Mouse (Mus musculus): Measurements from ENCODE around the gene Rars.
"Not testable (repeated sequence)": the region's sequence is repeated elsewhere in the genome, so short reads cannot be mapped to it uniquely, and the experiment has no call there.

The Rars gene

DNA sequence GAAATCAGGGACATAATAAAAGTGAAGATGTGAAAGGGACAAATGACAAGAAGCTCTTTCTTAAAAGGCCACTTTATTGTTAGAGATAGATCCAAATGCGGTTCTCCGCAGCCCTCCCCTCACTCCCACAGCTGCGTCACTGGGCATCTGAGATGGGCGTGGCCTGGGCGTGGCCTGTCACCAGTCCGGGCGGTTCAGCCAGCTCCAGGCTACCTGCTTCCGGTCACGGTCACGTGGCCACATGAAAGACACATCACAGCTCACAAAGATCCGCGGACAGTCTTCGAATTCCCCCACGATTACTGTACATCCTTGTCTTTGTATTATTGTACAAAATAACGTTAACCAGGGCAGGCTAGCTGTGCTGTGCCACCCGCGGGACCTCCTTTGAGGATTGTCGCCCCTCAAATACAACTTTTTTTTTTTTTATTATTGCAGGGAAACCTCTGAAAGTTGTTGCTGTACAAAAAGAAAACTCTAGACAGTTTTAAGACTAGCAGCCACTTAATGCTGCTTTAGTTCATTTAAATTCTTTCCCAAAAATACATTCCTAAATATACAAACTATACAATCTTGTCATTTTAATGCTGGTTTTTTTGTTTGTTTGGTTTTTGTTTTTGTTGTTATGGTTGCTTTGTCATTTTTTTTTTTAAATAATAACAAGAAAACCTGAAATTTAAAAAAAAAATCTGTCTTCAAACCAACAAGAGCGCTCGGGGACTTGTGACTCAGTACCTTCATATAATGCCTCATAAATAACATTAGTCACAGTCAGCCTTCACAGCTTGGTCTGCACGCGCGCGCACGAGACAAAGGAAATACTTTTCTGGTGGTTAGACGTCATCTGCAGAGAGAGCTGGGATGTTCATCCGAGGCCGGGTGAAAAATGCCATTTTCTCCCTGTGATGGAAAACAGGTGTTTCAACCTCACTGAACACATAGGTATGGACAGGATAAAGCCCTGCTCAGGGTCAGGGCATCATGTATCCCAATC is 4.3 kb upstream of the Rars start:
- DNase-seq (ENCODE audit: low spot score): peak; percentile 47

GRCm38 (mm10) chr11:35837156-35838126 is 3.1 kb upstream of the Rars start:
- no peak for DNase-seq (ENCODE audit: low spot score)

DNA sequence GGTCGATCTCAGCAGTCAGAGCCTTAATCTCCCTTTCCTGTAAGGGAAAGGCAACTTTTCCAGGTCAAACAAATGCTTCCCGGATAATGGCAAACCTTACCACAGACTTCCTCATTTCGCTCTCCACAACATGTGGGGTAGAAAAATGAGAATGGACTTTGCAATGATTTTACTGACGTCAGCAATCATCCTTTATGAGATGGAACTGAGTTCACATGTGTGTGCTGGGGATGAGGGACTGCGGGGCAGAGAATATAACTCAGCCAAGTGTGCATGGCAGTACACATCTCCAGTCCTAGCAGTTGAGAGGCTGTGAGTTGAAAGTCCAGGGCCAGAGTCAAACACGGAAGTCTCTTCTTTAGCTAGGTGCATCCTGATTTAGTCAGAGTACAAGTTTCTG is 1.0 kb downstream of the Rars start:
- no peak for DNase-seq (ENCODE audit: low spot score)

- no peak for DNase-seq (ENCODE audit: low spot score)
Observed at GRCm38 (mm10) chr11:35832139-35832538, 2.2 kb downstream of the Rars start.

- DNase-seq (ENCODE audit: low spot score): no peak
Observed at GRCm38 (mm10) chr11:35827714-35828113, 6.6 kb downstream of the Rars start.

DNA sequence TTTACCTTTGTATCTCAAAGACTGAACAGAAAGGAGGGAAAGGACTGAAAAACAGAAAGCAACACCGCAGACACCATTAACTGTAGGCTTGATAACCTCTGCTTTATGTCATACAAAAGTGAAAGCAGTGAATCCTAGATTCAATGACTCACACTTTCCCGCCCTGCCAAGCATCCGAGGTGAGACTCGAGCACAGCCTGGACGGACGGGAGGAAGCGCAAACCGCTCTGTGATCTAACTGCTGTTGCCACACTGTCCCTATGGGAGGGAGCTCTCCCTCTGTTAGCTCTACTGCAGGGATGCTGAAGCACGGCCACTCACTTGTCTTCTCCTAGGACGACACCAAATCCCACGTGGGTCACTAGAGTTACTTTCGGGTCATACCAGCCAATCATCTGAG is 18.0 kb downstream of the Rars start:
- no peak for DNase-seq (ENCODE audit: low spot score)

GRCm38 (mm10) chr11:35811458-35811857 is 22.8 kb downstream of the Rars start:
- DNase-seq (ENCODE audit: low spot score): no peak

GRCm38 (mm10) chr11:35801332-35801731 is 33.0 kb downstream of the Rars start:
- DNase-seq (ENCODE audit: low spot score): no peak

- no peak for DNase-seq (ENCODE audit: low spot score)
Observed at GRCm38 (mm10) chr11:35798874-35799273, 35.4 kb downstream of the Rars start, which contains the start of gene Fbll1. Fbll1 (minus strand) TSS chr11:35798884.

DNA sequence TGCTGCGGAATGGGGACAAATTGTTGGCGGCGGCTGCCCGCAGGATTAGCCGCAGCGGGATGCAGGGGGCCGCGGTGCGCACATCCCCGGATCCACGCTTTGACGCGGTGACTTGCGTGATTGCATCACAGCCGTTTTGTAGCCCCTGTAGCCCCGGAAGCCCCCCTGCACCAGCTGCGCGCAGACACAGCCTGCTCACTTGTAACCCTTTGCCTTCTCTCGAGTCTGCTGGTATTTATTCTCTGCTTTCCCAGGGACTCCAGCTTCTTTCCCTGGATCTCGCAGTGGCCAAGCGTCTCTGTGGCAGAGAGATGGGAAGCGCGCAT is 35.8 kb downstream of the Rars start:
- DNase-seq (ENCODE audit: low spot score): no peak

- DNase-seq (ENCODE audit: low spot score): no peak
Observed at GRCm38 (mm10) chr11:35797751-35798494, 36.4 kb downstream of the Rars start.

DNA sequence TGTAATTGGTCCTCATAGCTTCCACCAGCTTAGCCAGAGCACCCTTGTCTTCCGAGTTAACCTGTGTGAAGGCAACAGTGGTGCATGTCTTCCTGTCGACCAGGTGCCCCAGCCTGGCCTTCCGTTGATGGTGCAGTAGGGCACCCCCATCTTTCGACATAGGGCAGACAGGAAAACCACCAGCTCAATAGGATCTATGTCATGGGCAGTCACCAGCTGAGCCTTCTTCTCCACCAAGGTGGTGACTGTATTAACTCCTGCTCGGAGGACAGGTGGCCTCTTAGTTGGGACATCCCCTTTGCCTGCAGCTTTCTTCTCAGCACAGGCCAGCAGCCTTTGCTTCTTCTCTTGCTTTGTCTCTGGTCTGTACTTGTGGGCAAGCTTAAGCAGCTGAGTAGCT is 41.5 kb downstream of the Rars start:
- not testable (repeated sequence) for DNase-seq (ENCODE audit: low spot score)

- no peak for DNase-seq (ENCODE audit: low spot score)
Observed at GRCm38 (mm10) chr11:35788443-35788842, 45.9 kb downstream of the Rars start.

DNA sequence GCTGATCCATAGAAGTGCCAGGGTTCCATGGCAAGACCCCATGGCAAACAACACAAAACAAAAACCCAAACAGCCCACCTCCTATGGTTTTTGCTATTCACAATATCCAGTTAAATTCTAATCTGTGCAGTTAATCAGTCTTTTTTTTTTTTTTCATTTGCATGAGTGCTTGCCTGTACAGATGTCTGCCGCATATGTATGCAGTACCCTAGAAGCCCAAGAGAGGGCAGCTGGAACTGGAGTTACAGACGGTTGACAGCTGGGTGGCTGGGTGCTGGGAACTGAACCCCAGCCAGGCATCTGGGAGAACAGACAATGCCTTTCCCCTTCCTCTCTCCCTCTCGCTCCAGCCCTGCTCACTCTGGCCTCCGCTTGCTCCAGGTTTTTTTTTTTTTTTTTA is 49.8 kb downstream of the Rars start:
- DNase-seq (ENCODE audit: low spot score): no peak

DNA sequence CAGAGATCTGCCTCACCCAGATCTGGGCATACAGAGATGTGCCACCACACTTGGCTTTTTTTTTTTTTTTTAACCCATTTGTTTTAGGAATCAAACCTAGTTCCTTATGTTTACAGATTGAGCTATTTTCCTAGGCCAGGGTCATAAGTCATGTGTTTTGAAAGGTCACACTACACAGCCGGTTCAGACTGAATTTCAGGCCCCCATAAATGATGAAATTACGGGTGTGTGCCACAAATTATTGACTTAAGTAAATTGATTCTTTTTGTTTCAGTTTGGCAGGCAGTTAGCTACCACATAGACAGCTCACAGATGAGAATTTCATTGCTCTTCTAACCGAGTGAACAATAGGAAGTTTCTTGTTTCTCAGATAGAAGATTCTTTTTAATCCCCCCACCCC is 50.3 kb downstream of the Rars start:
- DNase-seq (ENCODE audit: low spot score): no peak

DNA sequence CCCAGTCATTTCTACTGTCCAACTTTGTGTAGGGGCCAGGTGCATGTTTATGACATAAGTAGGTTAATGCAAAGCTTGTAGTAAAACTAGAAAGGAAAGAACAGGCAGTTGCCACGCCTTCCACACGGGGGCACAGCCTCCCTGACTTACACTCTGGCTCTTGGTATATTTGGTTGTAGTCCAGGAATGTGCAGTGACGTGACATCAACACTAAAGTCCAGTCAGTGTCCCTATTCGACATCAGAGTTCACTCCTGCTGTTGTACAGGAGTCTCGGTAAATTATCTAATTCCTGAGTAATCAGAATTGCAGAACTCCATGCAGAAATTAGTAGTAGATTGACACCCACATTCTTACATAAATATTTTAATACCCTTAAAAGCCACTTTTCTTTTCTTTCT is 51.3 kb downstream of the Rars start:
- no peak for DNase-seq (ENCODE audit: low spot score)

DNA sequence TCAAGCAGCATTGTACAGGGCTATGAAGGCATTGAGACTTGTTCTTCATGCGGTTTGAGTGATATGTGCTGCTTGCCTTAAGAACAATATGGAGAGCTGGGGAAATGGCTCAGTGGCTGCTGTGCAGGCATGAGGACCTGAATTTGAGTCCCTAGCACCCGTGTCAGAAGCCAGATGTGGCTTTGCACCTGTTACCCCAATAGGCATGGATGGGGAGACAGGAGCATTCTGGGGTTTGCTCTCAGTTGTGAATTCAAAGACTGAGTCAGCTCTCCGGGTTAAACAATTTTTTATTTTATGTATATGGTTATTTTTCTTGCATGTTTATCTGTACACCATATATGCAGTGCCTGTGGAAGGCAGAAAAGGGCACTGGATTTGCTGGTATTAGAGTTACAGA is 51.9 kb downstream of the Rars start:
- DNase-seq (ENCODE audit: low spot score): no peak

DNA sequence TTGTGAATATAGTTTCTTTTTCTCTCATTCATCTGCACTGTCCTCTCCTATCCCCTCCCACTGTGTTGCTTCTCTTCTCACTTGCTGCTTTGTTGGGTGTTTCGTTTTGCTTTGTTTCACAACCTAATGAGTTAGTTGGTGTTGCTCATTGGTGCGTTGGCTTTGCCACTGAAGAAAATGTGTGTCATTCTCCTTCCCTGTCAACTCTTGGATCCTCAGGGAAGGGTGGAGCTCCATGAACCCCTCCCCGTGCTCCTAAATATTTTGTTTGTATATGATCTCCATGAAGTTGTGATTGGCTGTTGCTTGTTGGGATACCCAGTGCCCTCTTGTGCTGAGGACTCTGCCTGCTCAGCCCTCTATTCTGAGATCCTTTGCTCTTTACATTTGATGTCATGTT is 54.0 kb downstream of the Rars start:
- no peak for DNase-seq (ENCODE audit: low spot score)

GRCm38 (mm10) chr11:35776452-35776851 is 57.9 kb downstream of the Rars start:
- no peak for DNase-seq (ENCODE audit: low spot score)

DNA sequence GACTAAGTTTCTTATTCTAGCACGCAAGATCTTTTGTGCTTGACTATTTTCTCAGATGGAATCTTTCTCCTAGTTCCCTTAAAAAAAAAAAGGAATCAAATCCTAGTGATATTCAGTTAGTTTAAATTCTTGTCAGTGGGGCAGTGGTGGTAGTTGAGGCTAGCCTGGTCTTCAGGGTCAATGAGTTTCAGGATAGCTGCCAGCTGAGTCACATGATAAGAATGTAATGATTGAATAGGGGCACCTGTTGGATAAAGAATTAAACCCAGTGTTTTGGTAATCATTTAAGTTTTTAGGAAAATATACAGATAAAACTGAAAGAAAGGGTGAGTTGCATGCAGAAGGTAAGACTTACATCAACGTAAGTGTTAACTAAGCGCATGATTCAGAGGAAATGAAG is 58.7 kb downstream of the Rars start:
- no peak for DNase-seq (ENCODE audit: low spot score)

DNA sequence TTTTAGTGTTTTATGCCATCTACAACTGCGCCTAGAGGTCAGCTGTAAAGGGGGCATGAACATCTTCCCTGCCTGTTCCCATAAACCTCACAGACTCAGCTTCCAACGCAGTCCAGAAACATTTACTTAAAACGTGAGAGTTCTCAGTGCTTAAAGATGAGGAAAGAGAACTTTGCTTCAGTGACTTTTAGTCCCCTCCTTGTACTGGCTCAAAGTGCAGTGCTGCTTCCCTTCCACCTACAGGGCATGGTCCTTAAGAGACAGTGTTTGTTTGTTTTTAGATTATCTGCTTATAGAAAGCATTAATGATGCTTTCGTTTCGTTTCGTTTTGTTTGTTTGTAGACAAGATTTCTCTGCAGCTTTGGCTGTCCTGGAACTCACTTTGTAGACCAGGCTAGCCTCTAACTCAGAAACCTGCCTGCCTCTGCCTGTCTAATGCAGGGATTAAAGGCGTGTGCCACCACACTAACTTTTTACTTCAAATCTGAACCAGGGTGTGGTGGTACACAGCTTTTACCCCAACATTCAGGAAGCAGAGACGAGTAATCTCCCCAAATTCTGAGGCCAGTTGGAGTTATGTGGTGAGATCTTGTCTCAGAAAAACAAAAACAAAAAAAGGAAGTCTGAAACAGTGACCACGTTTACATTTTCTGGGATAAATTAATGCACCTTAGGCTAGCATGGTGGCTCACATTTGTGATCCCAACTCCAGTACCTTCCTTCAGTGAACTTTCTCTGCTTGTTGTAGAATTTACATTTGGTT is 63.4 kb downstream of the Rars start:
- no peak for DNase-seq (ENCODE audit: low spot score)

Measured in urinary bladder, postnatal 10 days (tissue).